Mouse (Mus musculus) cerebellum, adult 9-10 months (tissue): ENCODE measurements at regions not wholly inside any gene's neighbourhood (a gene's known extent, or its start where the extent isn't known, plus 50 kb on each side); places are given as distances from the start of the nearest gene placed in this dataset.

Experiments used
- DNase-seq: peaks from one replicate; pipeline ENCODE4 v3.0.0; 2022

GRCm38 (mm10) chr11:112501781-112502180 lies 280.2 kb upstream of the Sox9 start:
- DNase-seq, result no peak

- DNase-seq, result no peak
Observed at GRCm38 (mm10) chr11:112519076-112519475, 262.9 kb upstream of the Sox9 start.

GRCm38 (mm10) chr11:112524983-112525382 lies 257.0 kb upstream of the Sox9 start:
- no peak for DNase-seq

- no peak for DNase-seq
Observed at GRCm38 (mm10) chr11:112542573-112542972, 239.5 kb upstream of the Sox9 start.

- DNase-seq, result no peak
Observed at GRCm38 (mm10) chr11:112543473-112543872, 238.6 kb upstream of the Sox9 start.

GRCm38 (mm10) chr11:112545231-112546010 lies 236.6 kb upstream of the Sox9 start:
- DNase-seq, result no peak

GRCm38 (mm10) chr11:112546162-112546561 lies 235.9 kb upstream of the Sox9 start:
- DNase-seq, result no peak

GRCm38 (mm10) chr11:112552838-112553237 lies 229.2 kb upstream of the Sox9 start:
- no peak for DNase-seq

- no peak for DNase-seq
Observed at GRCm38 (mm10) chr11:112563027-112563426, 219.0 kb upstream of the Sox9 start.

- no peak for DNase-seq
Observed at GRCm38 (mm10) chr11:112564706-112565215, 217.3 kb upstream of the Sox9 start.

GRCm38 (mm10) chr11:112566071-112566470 lies 216.0 kb upstream of the Sox9 start:
- no peak for DNase-seq

- no peak for DNase-seq
Observed at GRCm38 (mm10) chr11:112587386-112587785, 194.6 kb upstream of the Sox9 start.

- no peak for DNase-seq
Observed at GRCm38 (mm10) chr11:112588088-112588487, 193.9 kb upstream of the Sox9 start.

GRCm38 (mm10) chr11:112590214-112590613 lies 191.8 kb upstream of the Sox9 start:
- DNase-seq, result no peak

- no peak for DNase-seq
Observed at GRCm38 (mm10) chr11:112592411-112593020, 189.5 kb upstream of the Sox9 start.

- DNase-seq, result no peak
Observed at GRCm38 (mm10) chr11:112593821-112594220, 188.2 kb upstream of the Sox9 start.

- no peak for DNase-seq
Observed at GRCm38 (mm10) chr11:112607359-112607758, 174.7 kb upstream of the Sox9 start.

GRCm38 (mm10) chr11:112609277-112609676 lies 172.7 kb upstream of the Sox9 start:
- DNase-seq, result no peak

- DNase-seq, result no peak
Observed at GRCm38 (mm10) chr11:112611073-112611472, 171.0 kb upstream of the Sox9 start.

GRCm38 (mm10) chr11:112615629-112616028 lies 166.4 kb upstream of the Sox9 start:
- no peak for DNase-seq

- no peak for DNase-seq
Observed at GRCm38 (mm10) chr11:112616942-112617341, 165.1 kb upstream of the Sox9 start.

GRCm38 (mm10) chr11:112620916-112621315 lies 161.1 kb upstream of the Sox9 start:
- no peak for DNase-seq

- DNase-seq, result no peak
Observed at GRCm38 (mm10) chr11:112621385-112622120, 160.5 kb upstream of the Sox9 start.

- no peak for DNase-seq
Observed at GRCm38 (mm10) chr11:112649298-112649697, 132.7 kb upstream of the Sox9 start.
